19 mouse cellular contexts compared by ENCODE assay signal in genomic region chr19:52606859-52607258, GRCm38 (mm10).
"Had no signal": no experiment of that assay in that cellular context is flagged by ENCODE, and none has a peak within 500 bp of the region (broad histone marks: within the 10 kb centered on the region; RNA-seq: fewer than 3 reads in every experiment).

No protein-coding gene starts in this region.

- H3K36me3 ChIP-seq: liver, embryonic 15.5 days; midbrain, embryonic 10.5 days; midbrain, embryonic 12.5 days; neural tube, embryonic 12.5 days; stomach, embryonic 15.5 days had no signal

- H3K4me2 ChIP-seq: liver, embryonic 15.5 days; lung, embryonic 14.5 days; midbrain, embryonic 12.5 days; neural tube, embryonic 12.5 days; stomach, embryonic 15.5 days had no signal

- H3K9ac ChIP-seq: liver, embryonic 15.5 days; lung, embryonic 14.5 days; midbrain, embryonic 12.5 days; neural tube, embryonic 12.5 days; stomach, embryonic 15.5 days had no signal

- H3K27ac ChIP-seq: liver, embryonic 15.5 days; midbrain, embryonic 10.5 days; midbrain, embryonic 12.5 days; neural tube, embryonic 12.5 days; stomach, embryonic 15.5 days; stomach, postnatal 0 days had no signal

- H3K4me3 ChIP-seq: liver, embryonic 15.5 days; midbrain, embryonic 10.5 days; midbrain, embryonic 12.5 days; myocyte; neural tube, embryonic 12.5 days; stomach, embryonic 15.5 days had no signal

- ATAC-seq: midbrain, embryonic 16.5 days had no signal

- H3K4me1 ChIP-seq: liver, embryonic 15.5 days; midbrain, embryonic 10.5 days; midbrain, embryonic 12.5 days; neural tube, embryonic 12.5 days; stomach, embryonic 15.5 days had no signal

- H3K27me3 ChIP-seq: liver, embryonic 15.5 days; midbrain, embryonic 12.5 days; neural tube, embryonic 12.5 days; stomach, embryonic 15.5 days had no signal

- H3K9me3 ChIP-seq: liver, embryonic 15.5 days; midbrain, embryonic 10.5 days; midbrain, embryonic 12.5 days; neural tube, embryonic 12.5 days; stomach, embryonic 15.5 days had no signal

- DNase-seq: lung, adult 18-20 months; lung, embryonic 14.5 days; lung, postnatal 10 days; lung, postnatal 4 days; midbrain, embryonic 14.5 days; right cerebral cortex, postnatal 25 days; right cerebral cortex, postnatal 4 days; spleen, adult 18-20 months; thymus, adult 2 months; thymus, postnatal 25 days; thymus, postnatal 4 days had no signal
